Mouse (Mus musculus): Measurements from ENCODE around the gene Prkch. TPM values are rescaled to one million over a fixed set of nuclear protein-coding genes. Genes with fewer than 3 reads are reported as not detected.

Gene Prkch
- polyA plus RNA-seq, 1 experiment from 2014 or later: 12.0 TPM

- no peak for ATAC-seq (ENCODE audit: low read depth)
- Histone ChIP-seq H3K4me1 (replicated peaks; ENCODE audit: control insufficient read depth, insufficient read depth, low read length) (no peaks in the 10 kb centered on the region), H3K27ac (ENCODE audit: low read length) (no peak overlapping the region), H3K4me3 (ENCODE audit: low read length) (no peak overlapping the region), H3K9me3 (ENCODE audit: control insufficient read depth, low read length) (no peaks in the 10 kb centered on the region), H3K36me3 (ENCODE audit: control insufficient read depth, insufficient read depth, low read length) (no peaks in the 10 kb centered on the region), H3K9ac (ENCODE audit: low read length) (no peak overlapping the region), H3K27me3 (ENCODE audit: control insufficient read depth, insufficient read depth, low read depth, low read length) (no peaks in the 10 kb centered on the region), H3K4me2 (ENCODE audit: low read depth, low read length) (no peak overlapping the region)
- 85% methylated on average over 10 of the region's 10 CpGs for WGBS
Observed at GRCm38 (mm10) chr12:73718036-73718435, 133.4 kb downstream of the Prkch start.

- no peak overlapping the region for H3K27ac ChIP-seq (ENCODE audit: low read length)
Observed at GRCm38 (mm10) chr12:73719816-73720215, 135.2 kb downstream of the Prkch start.

GRCm38 (mm10) chr12:73720466-73720865, 135.9 kb downstream of the Prkch start:
- Histone ChIP-seq H3K36me3 (ENCODE audit: control insufficient read depth, insufficient read depth, low read length) (no peaks in the 10 kb centered on the region), H3K9ac (ENCODE audit: low read length) (no peak overlapping the region), H3K9me3 (ENCODE audit: control insufficient read depth, low read length) (no peaks in the 10 kb centered on the region), H3K27ac (ENCODE audit: low read length) (no peak overlapping the region), H3K27me3 (ENCODE audit: control insufficient read depth, insufficient read depth, low read depth, low read length) (no peaks in the 10 kb centered on the region), H3K4me2 (ENCODE audit: low read depth, low read length) (no peak overlapping the region), H3K4me3 (ENCODE audit: low read length) (no peak overlapping the region), H3K4me1 (replicated peaks; ENCODE audit: control insufficient read depth, insufficient read depth, low read length) (no peaks in the 10 kb centered on the region)
- 83% methylated on average over 2 of the region's 2 CpGs for WGBS
- no peak for ATAC-seq (ENCODE audit: low read depth)

More at GRCm38 (mm10) chr12:73719816-73720215, 135.2 kb downstream of the Prkch start:
- Histone ChIP-seq H3K9me3 (ENCODE audit: control insufficient read depth, low read length) (no peaks in the 10 kb centered on the region), H3K4me1 (replicated peaks; ENCODE audit: control insufficient read depth, insufficient read depth, low read length) (no peaks in the 10 kb centered on the region), H3K4me2 (ENCODE audit: low read depth, low read length) (no peak overlapping the region), H3K36me3 (ENCODE audit: control insufficient read depth, insufficient read depth, low read length) (no peaks in the 10 kb centered on the region), H3K4me3 (ENCODE audit: low read length) (no peak overlapping the region), H3K27me3 (ENCODE audit: control insufficient read depth, insufficient read depth, low read depth, low read length) (no peaks in the 10 kb centered on the region), H3K9ac (ENCODE audit: low read length) (no peak overlapping the region)
- no peak for ATAC-seq (ENCODE audit: low read depth)

- Histone ChIP-seq H3K27ac (ENCODE audit: low read length) (no peak overlapping the region), H3K4me2 (ENCODE audit: low read depth, low read length) (no peak overlapping the region), H3K36me3 (ENCODE audit: control insufficient read depth, insufficient read depth, low read length) (no peaks in the 10 kb centered on the region), H3K9me3 (ENCODE audit: control insufficient read depth, low read length) (no peaks in the 10 kb centered on the region), H3K4me3 (ENCODE audit: low read length) (no peak overlapping the region), H3K4me1 (replicated peaks; ENCODE audit: control insufficient read depth, insufficient read depth, low read length) (no peaks in the 10 kb centered on the region), H3K9ac (ENCODE audit: low read length) (no peak overlapping the region), H3K27me3 (ENCODE audit: control insufficient read depth, insufficient read depth, low read depth, low read length) (no peaks in the 10 kb centered on the region)
- WGBS: 59% methylated on average over 3 of the region's 3 CpGs
- no peak for ATAC-seq (ENCODE audit: low read depth)
Observed at GRCm38 (mm10) chr12:73722060-73722459, 137.5 kb downstream of the Prkch start.

GRCm38 (mm10) chr12:73723067-73723466, 138.5 kb downstream of the Prkch start:
- Histone ChIP-seq H3K27ac (ENCODE audit: low read length) (no peak overlapping the region), H3K36me3 (ENCODE audit: control insufficient read depth, insufficient read depth, low read length) (no peaks in the 10 kb centered on the region), H3K4me3 (ENCODE audit: low read length) (no peak overlapping the region), H3K27me3 (ENCODE audit: control insufficient read depth, insufficient read depth, low read depth, low read length) (no peaks in the 10 kb centered on the region), H3K9ac (ENCODE audit: low read length) (no peak overlapping the region), H3K9me3 (ENCODE audit: control insufficient read depth, low read length) (no peaks in the 10 kb centered on the region), H3K4me1 (replicated peaks; ENCODE audit: control insufficient read depth, insufficient read depth, low read length) (no peaks in the 10 kb centered on the region), H3K4me2 (ENCODE audit: low read depth, low read length) (no peak overlapping the region)
- WGBS: 80% methylated on average over 4 of the region's 4 CpGs
- ATAC-seq (ENCODE audit: low read depth): no peak

GRCm38 (mm10) chr12:73723887-73724286, 139.3 kb downstream of the Prkch start:
- ATAC-seq (ENCODE audit: low read depth): no peak
- H3K4me3 ChIP-seq (ENCODE audit: low read length): no peak overlapping the region
- H3K9me3 ChIP-seq (ENCODE audit: control insufficient read depth, low read length): no peaks in the 10 kb centered on the region
- no peaks in the 10 kb centered on the region for H3K36me3 ChIP-seq (ENCODE audit: control insufficient read depth, insufficient read depth, low read length)
- 95% methylated on average over 10 of the region's 10 CpGs for WGBS
- H3K27me3 ChIP-seq (ENCODE audit: control insufficient read depth, insufficient read depth, low read depth, low read length): no peaks in the 10 kb centered on the region
- no peak overlapping the region for H3K4me2 ChIP-seq (ENCODE audit: low read depth, low read length)
- H3K9ac ChIP-seq (ENCODE audit: low read length): no peak overlapping the region
- H3K27ac ChIP-seq (ENCODE audit: low read length): no peak overlapping the region
- no peaks in the 10 kb centered on the region for H3K4me1 ChIP-seq (replicated peaks; ENCODE audit: control insufficient read depth, insufficient read depth, low read length)

GRCm38 (mm10) chr12:73725825-73726604, 141.4 kb downstream of the Prkch start:
- WGBS: 79% methylated on average over 9 of the region's 9 CpGs
- Histone ChIP-seq H3K36me3 (ENCODE audit: control insufficient read depth, insufficient read depth, low read length) (no peaks in the 10 kb centered on the region), H3K27me3 (ENCODE audit: control insufficient read depth, insufficient read depth, low read depth, low read length) (no peaks in the 10 kb centered on the region), H3K4me2 (ENCODE audit: low read depth, low read length) (no peak overlapping the region), H3K4me1 (replicated peaks; ENCODE audit: control insufficient read depth, insufficient read depth, low read length) (no peaks in the 10 kb centered on the region), H3K27ac (ENCODE audit: low read length) (no peak overlapping the region), H3K9ac (ENCODE audit: low read length) (no peak overlapping the region), H3K4me3 (ENCODE audit: low read length) (no peak overlapping the region), H3K9me3 (ENCODE audit: control insufficient read depth, low read length) (no peaks in the 10 kb centered on the region)
- no peak for ATAC-seq (ENCODE audit: low read depth)

- no peaks in the 10 kb centered on the region for H3K4me1 ChIP-seq (replicated peaks; ENCODE audit: control insufficient read depth, insufficient read depth, low read length)
- H3K4me2 ChIP-seq (ENCODE audit: low read depth, low read length): no peak overlapping the region
- H3K36me3 ChIP-seq (ENCODE audit: control insufficient read depth, insufficient read depth, low read length): no peaks in the 10 kb centered on the region
- H3K27me3 ChIP-seq (ENCODE audit: control insufficient read depth, insufficient read depth, low read depth, low read length): no peaks in the 10 kb centered on the region
- H3K27ac ChIP-seq (ENCODE audit: low read length): no peak overlapping the region
- no peak overlapping the region for H3K9ac ChIP-seq (ENCODE audit: low read length)
- H3K4me3 ChIP-seq (ENCODE audit: low read length): no peak overlapping the region
- no peak for ATAC-seq (ENCODE audit: low read depth)
- 81% methylated on average over 1 of the region's 1 CpGs for WGBS
- no peaks in the 10 kb centered on the region for H3K9me3 ChIP-seq (ENCODE audit: control insufficient read depth, low read length)
Observed at GRCm38 (mm10) chr12:73727046-73727445, 142.4 kb downstream of the Prkch start.

GRCm38 (mm10) chr12:73730603-73731002, 146.0 kb downstream of the Prkch start:
- Histone ChIP-seq H3K27me3 (ENCODE audit: control insufficient read depth, insufficient read depth, low read depth, low read length) (no peaks in the 10 kb centered on the region), H3K4me3 (ENCODE audit: low read length) (no peak overlapping the region), H3K27ac (ENCODE audit: low read length) (no peak overlapping the region), H3K9ac (ENCODE audit: low read length) (no peak overlapping the region), H3K9me3 (ENCODE audit: control insufficient read depth, low read length) (no peaks in the 10 kb centered on the region), H3K4me1 (replicated peaks; ENCODE audit: control insufficient read depth, insufficient read depth, low read length) (no peaks in the 10 kb centered on the region), H3K4me2 (ENCODE audit: low read depth, low read length) (no peak overlapping the region), H3K36me3 (ENCODE audit: control insufficient read depth, insufficient read depth, low read length) (no peaks in the 10 kb centered on the region)
- no peak for ATAC-seq (ENCODE audit: low read depth)
- WGBS: 61% methylated on average over 4 of the region's 4 CpGs
